Mouse (Mus musculus) T-helper 17 cell (primary cell): ENCODE data around the gene Pde8a.
"Not testable (repeated sequence)": the region's sequence is repeated elsewhere in the genome, so short reads cannot be mapped to it uniquely, and the experiment has no call there.

Experiments
- in situ Hi-C, 2 experiments: fragments of 300-600 bp; cut with MboI, MseI; formaldehyde crosslinking; loops; 1 replicate in 1 of 2; 2 replicates in 1 of 2; pipeline ENCODE4 v1.15.1; 2025; ENCODE audit warnings: high pct_unique_total_duplicates in 2 of 2

Gene Pde8a

GRCm38 (mm10) chr7:81213347-81214152 is at the start of gene Pde8a:
Pde8a (plus strand) TSS chr7:81213596.
- in situ Hi-C loops: no loop called here

DNA sequence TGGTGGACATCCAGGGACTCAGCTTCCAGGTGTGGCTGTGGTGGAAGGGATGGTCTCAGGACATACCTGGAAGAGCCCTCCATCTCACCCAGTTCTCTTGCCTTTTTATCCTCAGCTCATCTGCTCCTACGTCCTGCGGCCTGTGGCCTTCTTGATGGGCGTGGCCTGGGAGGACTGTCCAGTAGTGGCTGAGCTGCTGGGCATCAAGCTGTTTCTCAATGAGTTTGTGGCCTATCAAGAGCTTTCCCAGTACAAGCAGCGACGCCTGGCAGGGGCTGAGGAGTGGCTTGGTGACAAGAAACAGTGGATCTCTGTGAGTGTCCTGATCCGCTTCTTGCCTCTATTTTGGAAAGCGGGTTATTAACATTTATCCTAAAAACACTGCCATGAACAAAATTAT is 49.0 kb upstream of the Pde8a start:
- in situ Hi-C loops: loop anchor here (5.0 to 10.0 kb wide), 3 partner anchors 150 to 178 kb away; no protein-coding TSS in a partner anchor

GRCm38 (mm10) chr7:81167124-81167523 is 46.3 kb upstream of the Pde8a start:
- in situ Hi-C loops: loop anchor here in 1 of 2 experiments (5.0 to 10.0 kb wide), 2 partner anchors 40 to 148 kb away; no protein-coding TSS in a partner anchor

- in situ Hi-C loops: loop anchor here in 1 of 2 experiments (5.0 to 10.0 kb wide), 2 partner anchors 38 to 145 kb away; no protein-coding TSS in a partner anchor
Measured at GRCm38 (mm10) chr7:81169351-81169750, 44.0 kb upstream of the Pde8a start.

GRCm38 (mm10) chr7:81173931-81174330 is 39.5 kb upstream of the Pde8a start:
- in situ Hi-C loops: no loop called here

DNA sequence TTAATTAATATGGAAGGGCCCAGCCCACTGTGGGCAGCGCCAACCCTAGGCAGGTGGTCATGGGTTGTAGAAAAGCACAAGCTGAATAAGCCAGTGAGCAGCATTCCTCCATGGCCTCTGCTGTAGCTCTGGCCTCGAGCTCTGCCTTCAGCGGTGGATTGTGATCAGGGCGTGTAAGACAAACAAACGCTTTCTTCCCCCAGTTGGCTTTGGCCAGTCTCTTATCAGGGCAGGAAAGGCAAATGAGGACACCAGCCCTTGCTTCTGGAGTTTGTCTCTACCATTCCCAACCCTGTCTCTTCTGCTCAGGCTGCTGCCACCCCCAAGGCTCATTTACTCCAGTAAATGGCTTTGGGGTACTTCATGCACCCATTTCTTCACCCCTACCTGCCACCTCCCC is 38.7 kb upstream of the Pde8a start:
- in situ Hi-C loops: no loop called here

DNA sequence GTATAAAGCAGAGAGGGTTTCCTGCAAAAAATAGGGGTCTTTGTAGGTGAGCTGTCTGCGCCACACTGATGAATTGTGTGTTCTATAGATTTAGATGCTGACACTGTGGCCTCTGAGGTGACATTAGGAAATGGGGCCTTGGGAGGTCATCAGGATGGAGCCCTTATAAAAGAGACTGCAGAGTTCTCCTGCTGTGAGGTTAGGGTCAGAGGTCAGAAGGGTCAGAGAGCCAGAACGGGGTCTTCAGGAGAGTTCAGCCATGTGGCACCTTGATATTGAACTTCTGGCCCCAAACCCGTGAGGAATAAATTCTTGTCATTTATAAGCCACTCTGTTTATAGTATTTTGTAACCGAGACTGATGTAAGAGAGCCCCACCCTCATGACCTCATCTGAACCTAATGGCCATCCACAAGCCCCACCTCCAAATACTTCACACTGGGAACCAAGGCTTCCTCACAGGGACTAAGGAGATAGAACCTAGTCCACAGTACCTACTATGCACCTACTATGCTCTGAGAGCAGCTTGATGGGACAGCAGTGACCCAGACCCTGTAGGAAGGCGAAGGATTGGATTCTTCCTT is 37.1 kb upstream of the Pde8a start:
- in situ Hi-C loops: no loop called here

- in situ Hi-C loops: no loop called here
Measured at GRCm38 (mm10) chr7:81179494-81179893, 33.9 kb upstream of the Pde8a start.

GRCm38 (mm10) chr7:81182492-81183175 is 30.8 kb upstream of the Pde8a start:
- in situ Hi-C loops: no loop called here

DNA sequence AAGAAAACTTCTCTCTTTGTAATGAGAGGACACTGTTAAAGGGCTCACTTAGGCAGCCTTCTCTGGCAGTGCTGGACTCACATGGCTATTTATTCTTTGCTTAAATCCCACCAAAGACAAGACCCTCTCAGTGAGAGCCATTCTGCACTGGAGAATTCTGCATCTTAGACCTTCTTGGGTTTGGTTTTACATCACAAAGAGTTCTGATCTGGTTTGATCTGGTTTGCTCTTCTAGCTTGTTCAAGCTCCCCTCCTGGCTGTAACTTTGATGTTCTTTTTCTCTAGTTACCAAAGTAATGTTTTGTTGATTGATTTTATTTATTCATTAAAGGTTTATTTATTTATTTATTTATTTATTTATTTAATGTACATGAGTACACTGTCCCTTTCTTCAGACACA is 30.2 kb upstream of the Pde8a start:
- in situ Hi-C loops: no loop called here

DNA sequence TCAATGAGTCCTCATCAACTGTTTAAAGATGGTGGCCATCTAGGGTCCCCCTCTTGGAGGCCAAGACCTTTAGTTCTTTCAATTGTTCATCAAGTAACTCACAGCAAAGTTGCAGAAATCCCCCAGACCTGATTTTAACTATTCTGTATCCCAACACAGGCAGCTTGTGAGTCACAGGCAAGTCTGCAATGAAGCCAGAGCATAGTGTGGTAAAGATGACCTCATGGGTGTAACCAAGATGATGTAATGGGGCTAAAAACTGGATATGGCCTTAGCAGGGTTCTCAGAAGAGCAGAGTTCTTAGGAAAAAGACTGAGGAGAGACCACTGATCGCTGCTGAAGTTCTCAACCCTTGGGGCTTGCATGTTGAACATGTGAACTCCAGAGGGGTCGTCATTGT is 29.3 kb upstream of the Pde8a start:
- in situ Hi-C loops: no loop called here

DNA sequence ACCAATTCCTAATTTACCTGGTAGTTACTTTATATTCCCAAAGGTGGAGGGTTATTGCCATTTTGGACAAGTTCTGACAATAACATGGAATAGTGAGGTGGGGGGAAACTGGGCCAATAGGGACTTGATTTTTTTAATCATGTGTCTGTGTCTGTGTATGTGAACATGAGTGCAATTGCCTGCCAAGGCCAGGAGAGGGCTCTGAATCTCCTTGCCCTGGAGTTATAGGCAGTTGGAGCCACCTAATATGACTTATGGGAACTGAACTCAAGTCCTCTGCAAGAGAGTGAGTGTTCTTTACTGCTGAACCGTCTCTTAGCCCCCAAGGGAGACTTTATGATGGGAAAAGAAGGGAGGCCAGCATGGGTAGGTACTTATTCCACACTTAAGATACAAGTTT is 28.7 kb upstream of the Pde8a start:
- in situ Hi-C loops: no loop called here

GRCm38 (mm10) chr7:81186036-81186435 is 27.4 kb upstream of the Pde8a start:
- in situ Hi-C loops: not testable (repeated sequence)

- in situ Hi-C loops: no loop called here
Measured at GRCm38 (mm10) chr7:81189180-81189579, 24.2 kb upstream of the Pde8a start.

DNA sequence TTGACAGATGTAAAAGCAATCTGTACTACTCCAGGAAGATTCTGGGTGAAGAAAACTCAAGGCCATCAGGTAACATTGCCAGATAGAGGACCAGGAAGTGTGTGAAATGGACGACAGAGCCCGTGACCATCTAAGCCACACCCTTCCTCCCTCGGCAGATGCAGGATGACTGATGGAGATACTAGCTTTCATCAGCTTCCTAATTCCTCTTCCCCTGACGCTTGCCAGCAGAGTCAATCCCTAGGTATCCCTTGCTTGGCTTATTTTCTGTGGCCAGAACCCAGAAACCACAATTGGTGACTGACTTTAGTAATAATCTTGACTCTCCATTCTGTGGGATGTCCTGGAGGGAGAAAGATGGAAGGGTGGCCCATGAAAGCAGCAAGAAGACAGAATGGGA is 17.9 kb upstream of the Pde8a start:
- in situ Hi-C loops: no loop called here

GRCm38 (mm10) chr7:81196796-81197195 is 16.6 kb upstream of the Pde8a start:
- in situ Hi-C loops: no loop called here

DNA sequence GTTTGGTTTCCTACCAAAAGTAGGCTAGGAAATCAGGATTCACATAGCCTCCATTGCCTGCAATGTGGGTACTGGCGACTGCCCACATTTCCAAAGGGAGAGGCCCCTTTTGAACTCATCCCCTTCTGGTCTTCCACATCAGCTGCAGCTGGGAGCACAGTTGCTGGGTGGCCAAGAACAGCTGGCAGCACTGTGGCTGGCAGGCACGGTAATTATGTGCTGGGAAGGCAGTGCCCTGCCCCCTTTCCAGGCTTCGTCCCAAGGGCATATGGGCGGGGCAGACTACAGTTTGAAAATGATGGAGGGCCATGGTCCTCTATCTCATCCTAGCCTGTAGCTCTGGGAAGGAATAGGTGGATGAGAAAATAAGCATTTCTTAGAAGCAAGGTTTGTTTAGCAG is 14.9 kb upstream of the Pde8a start:
- in situ Hi-C loops: no loop called here

DNA sequence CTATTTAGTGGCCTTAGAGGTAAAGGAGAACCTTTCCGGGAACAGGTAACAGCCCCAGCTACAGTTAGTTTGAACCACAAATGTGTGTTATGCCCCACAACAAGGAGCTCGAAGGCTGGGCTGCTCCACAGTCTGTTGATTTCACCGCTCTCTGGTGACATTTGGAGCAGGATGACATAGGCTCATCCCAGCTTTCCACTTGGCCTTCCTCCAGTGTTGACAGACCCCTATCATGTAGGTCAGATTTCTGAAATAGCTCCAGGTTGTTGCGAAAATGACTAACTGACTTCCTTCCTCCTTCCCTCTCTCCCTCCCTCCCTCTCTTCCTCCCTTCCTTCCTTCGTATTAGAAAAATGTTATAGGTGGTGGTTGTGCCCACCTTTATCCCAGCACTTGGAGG is 14.3 kb upstream of the Pde8a start:
- in situ Hi-C loops: no loop called here

- in situ Hi-C loops: no loop called here
Measured at GRCm38 (mm10) chr7:81199757-81200156, 13.6 kb upstream of the Pde8a start.

GRCm38 (mm10) chr7:81202389-81202788 is 11.0 kb upstream of the Pde8a start:
- in situ Hi-C loops: no loop called here

DNA sequence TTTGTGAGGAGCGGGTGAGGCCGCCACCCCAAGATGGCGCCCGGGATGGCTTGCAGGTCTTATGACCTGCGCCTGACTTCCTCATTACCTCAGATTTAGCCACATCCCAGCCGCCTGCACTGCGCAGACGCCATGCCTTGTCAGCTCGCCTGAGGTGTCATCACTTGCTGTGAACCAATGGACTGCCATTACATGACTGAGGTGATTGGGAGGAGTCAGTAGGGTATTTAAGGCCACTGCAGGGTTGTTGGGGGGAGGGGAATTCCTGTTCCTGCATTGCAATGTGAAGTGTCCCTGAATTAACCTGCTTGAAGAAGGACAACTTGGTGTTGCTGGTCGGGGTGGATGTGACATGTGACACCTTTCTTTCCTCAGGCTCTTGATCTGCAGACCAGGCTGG is 9.8 kb upstream of the Pde8a start:
- in situ Hi-C loops: not testable (repeated sequence)

DNA sequence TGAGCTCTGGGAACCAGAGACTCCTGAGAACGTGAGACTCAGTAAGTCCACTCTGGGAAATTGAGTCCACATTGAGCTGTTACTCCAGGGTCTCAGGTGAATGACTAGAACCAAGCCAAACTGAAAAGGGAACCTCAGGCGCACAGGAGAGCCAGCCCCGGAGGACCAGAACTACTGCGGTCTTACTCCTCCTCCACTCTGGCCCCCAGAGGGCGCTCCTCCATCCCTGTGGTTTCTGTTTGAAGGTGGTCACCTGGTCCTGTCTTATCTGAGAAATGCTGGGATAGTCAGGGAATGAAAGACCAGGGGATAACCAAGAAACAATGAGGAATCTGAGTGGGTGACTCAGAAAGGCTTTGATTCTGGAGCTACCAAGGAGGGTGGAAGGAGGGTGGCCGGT is 4.5 kb upstream of the Pde8a start:
- in situ Hi-C loops: loop anchor here in 1 of 2 experiments (5.0 kb wide), 1 partner anchor 42 kb away; no protein-coding TSS in a partner anchor
